Mouse (Mus musculus) lung, adult 2 months (tissue): ENCODE results near the gene Gm44511.

Source experiments
- CTCF ChIP-seq: fragments of 200-500 bp; IDR thresholded peaks from 2 replicates; pipeline ENCODE4 v1.5.1; 2011; ENCODE audit warnings: mild to moderate bottlenecking, low read length, control low read depth; ENCODE audit not compliant: insufficient read depth
- POLR2A ChIP-seq: fragments of 200-500 bp; IDR thresholded peaks from 2 replicates; pipeline ENCODE4 v1.6.1; 2011; ENCODE audit warnings: low read depth, mild to moderate bottlenecking, control low read depth, low read length, borderline replicate concordance; ENCODE audit errors: extremely low read depth

DNA sequence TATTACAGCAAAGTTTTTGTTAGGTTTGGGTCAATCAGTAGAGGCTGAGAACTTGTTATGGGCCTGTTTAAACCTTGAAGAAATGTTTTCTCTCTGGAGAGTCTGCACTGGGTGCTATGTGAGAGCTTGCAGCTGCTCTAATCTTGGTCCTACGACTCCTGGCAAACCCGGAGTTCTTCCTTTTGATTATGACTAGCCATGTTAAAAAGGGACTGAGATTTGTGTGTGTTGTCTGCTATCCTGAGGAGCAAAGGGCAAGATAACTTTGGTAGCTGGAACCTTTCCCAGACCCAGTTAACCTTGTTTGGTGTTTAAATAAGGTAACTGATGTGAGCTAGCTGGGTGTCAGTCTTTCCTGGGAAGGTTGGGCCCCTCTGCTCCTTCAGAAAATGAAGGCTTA, 24.6 kb upstream of the Gm44511 start:
- TF ChIP-seq CTCF (no peak), POLR2A (no peak)
